Mouse (Mus musculus): ENCODE measurements at regions not wholly inside any gene's neighbourhood (a gene's known extent, or its start where the extent isn't known, plus 50 kb on each side); places are given as distances from the start of the nearest gene placed in this dataset.

GRCm38 (mm10) chr14:86365032-86365431 lies 776.0 kb downstream of the Diaph3 start:
- TF ChIP-seq CTCF (IDR thresholded peaks at IDR 0.05; ENCODE audit: low read depth) (no peak), EP300 (IDR thresholded peaks at IDR 0.05; ENCODE audit: low read depth) (no peak)
